ENCODE assay signal across 26 mouse cellular contexts in the genomic region with DNA sequence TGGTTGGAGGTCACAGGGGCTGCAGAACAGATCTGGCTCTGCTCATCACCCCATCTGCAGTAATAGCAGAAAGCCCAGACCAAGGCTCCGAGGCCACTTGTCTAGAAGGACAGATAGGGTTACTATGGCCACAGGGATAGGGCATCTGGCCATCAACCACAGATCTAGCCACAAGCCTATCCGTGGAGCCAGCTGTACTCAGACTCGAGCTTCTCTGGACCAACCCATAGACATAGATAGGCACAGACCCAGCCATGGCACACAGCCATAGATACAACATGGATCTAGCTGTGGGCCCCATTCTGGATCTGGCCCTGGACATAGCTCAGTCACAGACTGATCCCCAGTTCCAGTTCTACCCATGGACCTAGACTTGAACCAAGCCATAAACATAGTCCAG. TPM values are rescaled to one million over a fixed set of nuclear protein-coding genes. Genes with fewer than 3 reads are reported as not detected.
DNase-seq lines count a peak whose midpoint lies in the region; ATAC-seq and TF ChIP-seq lines count a peak whose summit lies in the region.
"Had no signal": no experiment of that assay in that cellular context is flagged by ENCODE, and none has a peak within 500 bp of the region (broad histone marks: within the 10 kb centered on the region; RNA-seq: fewer than 3 reads in every experiment).

No protein-coding gene starts in this region.

- no peak overlapping the region for H3K4me2 ChIP-seq in stomach, embryonic 15.5 days
- H3K4me2 ChIP-seq in stomach, postnatal 0 days (replicated peaks; ENCODE audit: low read depth), result no peak overlapping the region
- no peak overlapping the region for H3K4me2 ChIP-seq in hindbrain, postnatal 0 days (ENCODE audit: low read depth, low read length)
- H3K4me2 ChIP-seq: embryonic facial prominence, embryonic 12.5 days; heart, embryonic 11.5 days; hindbrain, embryonic 12.5 days; kidney, embryonic 15.5 days; limb, embryonic 12.5 days; neural tube, embryonic 15.5 days had no signal

- TF ChIP-seq EP300 in stomach, postnatal 0 days (optimal IDR thresholded peaks at IDR 0.05), result no peak

- no peaks in the 10 kb centered on the region for H3K27me3 ChIP-seq in stomach, embryonic 15.5 days (replicated peaks)
- H3K27me3 ChIP-seq in stomach, postnatal 0 days (ENCODE audit: control insufficient read depth, insufficient read depth, low read length), result no peaks in the 10 kb centered on the region
- H3K27me3 ChIP-seq in hindbrain, postnatal 0 days (ENCODE audit: insufficient read depth, low read length), result no peaks in the 10 kb centered on the region
- H3K27me3 ChIP-seq: embryonic facial prominence, embryonic 12.5 days; hindbrain, embryonic 12.5 days; kidney, embryonic 15.5 days; limb, embryonic 12.5 days; neural tube, embryonic 15.5 days had no signal

- no peak for DNase-seq in stomach, postnatal 0 days (ENCODE audit: low spot score)
- DNase-seq in skeletal muscle tissue, adult 2 months (ENCODE audit: low read depth, low spot score), result peak; percentile 13
- DNase-seq in natural killer cell, adult 2 months (ENCODE audit: low spot score in 2 of 2), result no peak
- DNase-seq in lung, postnatal 14 days, result no peak
- no peak for DNase-seq in hindbrain, postnatal 0 days (ENCODE audit: low spot score)
- DNase-seq: adrenal gland, postnatal 10 days; cerebellum, adult 18-20 months; cerebellum, postnatal 14 days; heart, postnatal 10 days; kidney, adult 11 months; kidney, postnatal 36 days; lung, adult 2 months; lung, postnatal 36 days; right cerebral cortex, postnatal 14 days; thymus, postnatal 36 days had no signal

- no peaks in the 10 kb centered on the region for H3K9me3 ChIP-seq in stomach, embryonic 15.5 days
- no peaks in the 10 kb centered on the region for H3K9me3 ChIP-seq in stomach, postnatal 0 days (ENCODE audit: control insufficient read depth, low read length)
- H3K9me3 ChIP-seq in hindbrain, postnatal 0 days (ENCODE audit: low read length), result no peaks in the 10 kb centered on the region
- H3K9me3 ChIP-seq: embryonic facial prominence, embryonic 12.5 days; hindbrain, embryonic 12.5 days; kidney, embryonic 15.5 days; limb, embryonic 12.5 days; midbrain, embryonic 10.5 days; neural tube, embryonic 15.5 days had no signal

- no peak overlapping the region for H3K27ac ChIP-seq in stomach, embryonic 15.5 days
- no peak overlapping the region for H3K27ac ChIP-seq in stomach, postnatal 0 days (replicated peaks)
- no peak overlapping the region for H3K27ac ChIP-seq in hindbrain, postnatal 0 days
- H3K27ac ChIP-seq: embryonic facial prominence, embryonic 12.5 days; hindbrain, embryonic 12.5 days; kidney, embryonic 15.5 days; limb, embryonic 12.5 days; midbrain, embryonic 10.5 days; neural tube, embryonic 15.5 days had no signal

- H3K4me1 ChIP-seq in stomach, embryonic 15.5 days, result no peaks in the 10 kb centered on the region
- no peaks in the 10 kb centered on the region for H3K4me1 ChIP-seq in stomach, postnatal 0 days (replicated peaks; ENCODE audit: control insufficient read depth, insufficient read depth)
- no peaks in the 10 kb centered on the region for H3K4me1 ChIP-seq in hindbrain, postnatal 0 days (ENCODE audit: insufficient read depth, low read length)
- H3K4me1 ChIP-seq: embryonic facial prominence, embryonic 12.5 days; hindbrain, embryonic 12.5 days; kidney, embryonic 15.5 days; limb, embryonic 12.5 days; midbrain, embryonic 10.5 days; neural tube, embryonic 15.5 days had no signal

- no peaks in the 10 kb centered on the region for H3K36me3 ChIP-seq in stomach, embryonic 15.5 days
- H3K36me3 ChIP-seq in stomach, postnatal 0 days (ENCODE audit: control insufficient read depth, insufficient read depth, low read length), result no peaks in the 10 kb centered on the region
- no peaks in the 10 kb centered on the region for H3K36me3 ChIP-seq in hindbrain, postnatal 0 days (ENCODE audit: insufficient read depth, low read length)
- H3K36me3 ChIP-seq: embryonic facial prominence, embryonic 12.5 days; hindbrain, embryonic 12.5 days; kidney, embryonic 15.5 days; limb, embryonic 12.5 days; midbrain, embryonic 10.5 days; neural tube, embryonic 15.5 days had no signal

- H3K9ac ChIP-seq in stomach, embryonic 15.5 days, result no peak overlapping the region
- no peak overlapping the region for H3K9ac ChIP-seq in stomach, postnatal 0 days (ENCODE audit: low read length)
- H3K9ac ChIP-seq in hindbrain, postnatal 0 days (replicated peaks; ENCODE audit: low read length), result no peak overlapping the region
- H3K9ac ChIP-seq: embryonic facial prominence, embryonic 12.5 days; hindbrain, embryonic 12.5 days; kidney, embryonic 15.5 days; limb, embryonic 12.5 days; neural tube, embryonic 15.5 days had no signal

- 77% methylated on average over 3 of the region's 3 CpGs for WGBS in stomach, embryonic 15.5 days
- 79% methylated on average over 3 of the region's 3 CpGs for WGBS in stomach, postnatal 0 days
- WGBS in hindbrain, postnatal 0 days, result 75% methylated on average over 3 of the region's 3 CpGs

- H3K4me3 ChIP-seq in stomach, embryonic 15.5 days (replicated peaks), result no peak overlapping the region
- H3K4me3 ChIP-seq in stomach, postnatal 0 days (ENCODE audit: low read depth, low read length), result no peak overlapping the region
- no peak overlapping the region for H3K4me3 ChIP-seq in hindbrain, postnatal 0 days (ENCODE audit: low read length)
- H3K4me3 ChIP-seq: embryonic facial prominence, embryonic 12.5 days; erythroblast, embryonic 14.5 days; hindbrain, embryonic 12.5 days; kidney, embryonic 15.5 days; limb, embryonic 12.5 days; midbrain, embryonic 10.5 days; neural tube, embryonic 15.5 days had no signal

- peak; percentile 25; the same call in 1 of the 2 replicates for ATAC-seq in stomach, embryonic 15.5 days (ENCODE audit: insufficient read depth, low FRiP score, low read depth)
- no peak for ATAC-seq in stomach, postnatal 0 days (ENCODE audit: low FRiP score, low TSS enrichment)
- ATAC-seq in hematopoietic stem cell, adult 5-6 weeks (replicated peaks in 1 of 2; ENCODE audit: insufficient read depth in 1 of 2, low FRiP score in 2 of 2, low TSS enrichment in 1 of 2, low read depth in 1 of 2, poor library complexity in 2 of 2, severe bottlenecking in 2 of 2), result peak; percentile 17 to 36; a peak in 2 of 4 replicates
- ATAC-seq in hindbrain, postnatal 0 days, result no peak
- ATAC-seq: forebrain, embryonic 14.5 days had no signal

- TF ChIP-seq CTCF in stomach, postnatal 0 days (IDR thresholded peaks at IDR 0.05; ENCODE audit: low read depth), result no peak
- no peak for TF ChIP-seq CTCF in hindbrain, postnatal 0 days (IDR thresholded peaks at IDR 0.05; ENCODE audit: low read depth)

RNA-seq across cellular contexts. Expression of a gene that starts 27.7 kb away (rescaled TPM):
- polyA plus RNA-seq in stomach, embryonic 15.5 days (2015; fragmentation: Nextera tagmentation; extraction: Ambion mirVana), result 16.8 and 21.9 TPM in 2 replicates
- polyA plus RNA-seq in stomach, postnatal 0 days (2015; fragmentation: Nextera tagmentation; extraction: Ambion mirVana), result 10.6 and 10.9 TPM in 2 replicates
- 10.6 and 28.4 TPM in 2 replicates for total RNA-seq in hematopoietic stem cell, adult 5-6 weeks (2017)
- total RNA-seq in hindbrain, postnatal 0 days (2014; rRNA removed), result 2.0 and 4.1 TPM in 2 replicates
- polyA plus RNA-seq in hindbrain, postnatal 0 days (2015; fragmentation: Nextera tagmentation; extraction: Ambion mirVana), result 0.76 and 1.3 TPM in 2 replicates

RNA-seq across cellular contexts. Expression of a gene that starts 45.3 kb away (rescaled TPM):
- polyA plus RNA-seq in stomach, embryonic 15.5 days (2015; fragmentation: Nextera tagmentation; extraction: Ambion mirVana), result 37.9 and 39.8 TPM in 2 replicates
- 25.8 and 27.0 TPM in 2 replicates for polyA plus RNA-seq in stomach, postnatal 0 days (2015; fragmentation: Nextera tagmentation; extraction: Ambion mirVana)
- 29.8 and 33.3 TPM in 2 replicates for total RNA-seq in hematopoietic stem cell, adult 5-6 weeks (2017)
- total RNA-seq in hindbrain, postnatal 0 days (2014; rRNA removed), result 36.6 and 43.0 TPM in 2 replicates
- 49.3 and 54.4 TPM in 2 replicates for polyA plus RNA-seq in hindbrain, postnatal 0 days (2015; fragmentation: Nextera tagmentation; extraction: Ambion mirVana)

Comparison
In these comparisons a context has a peak if more than half of its experiments do, and no peak if none do; other contexts are left out.
1. ATAC-seq: peak in stomach, embryonic 15.5 days (single experiment) and hematopoietic stem cell, adult 5-6 weeks (2 of 2); none in stomach, postnatal 0 days (single experiment) and hindbrain, postnatal 0 days (single experiment).